Mouse (Mus musculus) embryonic fibroblast, embryonic 13.5 days (primary cell): ENCODE measurements around the gene Pigt.

ENCODE experiments used
- CTCF ChIP-seq: IDR thresholded peaks from 2 replicates; pipeline ENCODE4 v1.5.1; 2011; ENCODE audit warnings: mild to moderate bottlenecking, control low read depth, low read length, moderate library complexity, borderline replicate concordance; ENCODE audit not compliant: insufficient read depth
- POLR2A ChIP-seq: IDR thresholded peaks from 2 replicates; pipeline ENCODE4 v1.6.1; 2011; ENCODE audit warnings: low read depth, mild to moderate bottlenecking, control low read depth, low read length, moderate library complexity

DNA sequence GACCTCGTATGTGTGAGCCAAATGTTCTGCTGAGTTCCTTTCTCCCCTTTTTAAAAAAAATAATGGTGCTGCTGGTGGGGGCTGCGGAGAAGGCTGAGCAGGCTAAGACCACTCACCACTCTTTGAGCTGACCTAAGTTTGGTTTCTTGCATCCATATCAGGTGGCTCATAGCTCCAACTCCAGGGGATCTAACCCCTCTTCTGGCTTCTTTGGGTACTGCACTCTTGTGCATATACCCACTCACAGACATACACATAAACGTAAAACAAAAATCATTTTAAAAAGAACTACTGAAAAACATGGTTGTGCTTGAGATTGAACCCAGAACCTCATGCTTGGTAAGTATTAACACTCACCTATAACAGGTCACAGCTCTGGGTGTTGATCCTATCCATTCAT is 7.6 kb downstream of the Pigt start:
- no peak for TF ChIP-seq CTCF
- TF ChIP-seq POLR2A, result no peak
